Mouse (Mus musculus) retina, postnatal 1 day (tissue): Measurements from ENCODE around the gene Sestd1.

ENCODE experiments used
- DNase-seq: peaks from one replicate; pipeline ENCODE4 v3.0.0-alpha.2; 2012

Sestd1 gene

DNA sequence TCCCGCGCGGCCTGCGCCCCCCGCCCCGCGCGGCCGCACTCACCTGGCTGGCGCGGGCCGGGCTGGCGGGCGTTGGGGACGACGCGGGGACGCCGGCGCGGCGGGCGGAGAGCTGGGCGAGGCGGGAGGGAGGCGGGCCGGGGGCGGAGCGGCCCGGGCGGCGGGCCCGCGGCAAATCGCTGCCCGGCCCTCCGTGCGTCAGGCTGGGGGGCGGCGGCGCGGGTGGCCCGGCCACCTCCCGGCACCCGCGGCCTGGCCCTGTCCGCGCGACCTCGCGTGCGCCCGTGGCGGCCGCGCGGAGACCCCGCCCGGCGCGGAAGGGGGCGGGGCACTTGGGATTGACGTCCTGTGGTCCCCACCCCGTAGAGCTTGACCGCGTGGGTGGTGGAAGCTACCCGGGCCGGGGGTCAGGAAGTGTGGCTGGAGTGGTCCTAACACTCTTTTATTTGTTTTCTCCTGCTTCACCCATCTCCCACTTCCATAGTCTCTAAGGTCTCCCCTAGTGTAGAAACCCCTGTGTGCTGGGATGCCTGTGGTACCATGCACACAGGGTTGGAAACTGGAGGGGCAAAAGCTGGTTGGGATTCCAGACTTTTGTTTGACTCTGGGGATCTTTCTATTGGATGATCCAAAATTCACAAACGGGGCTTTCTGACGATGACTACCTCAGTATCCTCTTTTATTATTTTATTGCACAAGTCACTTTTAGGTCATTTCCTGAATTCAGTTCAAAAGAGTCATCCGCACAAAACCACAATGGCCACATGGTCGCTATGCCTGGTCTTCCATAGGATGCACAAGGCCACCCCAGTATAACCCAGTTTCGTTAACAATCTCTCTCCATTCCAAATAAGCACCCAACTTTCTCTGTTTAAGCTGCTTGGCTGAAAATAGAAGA, at the start of gene Sestd1:
Gene Sestd1 (minus strand): TSS at position 81 of the 898 bp plus-strand sequence.
- peak; percentile 84 for DNase-seq

GRCm38 (mm10) chr2:77327246-77327645, 46.9 kb upstream of the Sestd1 start:
- DNase-seq = no peak

DNA sequence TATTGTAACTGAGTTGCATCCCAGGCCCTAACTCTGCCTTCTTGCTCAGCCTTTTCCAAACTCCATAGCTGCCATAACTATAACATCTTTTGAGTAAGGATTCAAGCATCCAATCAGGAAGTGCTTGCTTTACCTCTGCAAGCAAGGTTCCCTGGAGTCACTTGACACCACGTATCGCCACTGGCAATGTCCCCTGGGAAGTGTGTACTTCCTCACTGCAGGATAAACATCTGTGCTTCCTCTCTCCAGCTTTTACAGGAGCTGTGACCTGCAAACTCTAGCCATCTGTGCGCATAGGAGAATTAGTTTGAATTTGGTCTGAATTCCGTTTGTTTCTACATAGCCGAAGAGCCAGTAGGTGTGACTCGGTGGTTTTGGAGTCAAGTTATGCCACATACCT, 43.3 kb upstream of the Sestd1 start:
- DNase-seq = no peak

- no peak for DNase-seq
Observed at GRCm38 (mm10) chr2:77323156-77323555, 42.8 kb upstream of the Sestd1 start.

DNA sequence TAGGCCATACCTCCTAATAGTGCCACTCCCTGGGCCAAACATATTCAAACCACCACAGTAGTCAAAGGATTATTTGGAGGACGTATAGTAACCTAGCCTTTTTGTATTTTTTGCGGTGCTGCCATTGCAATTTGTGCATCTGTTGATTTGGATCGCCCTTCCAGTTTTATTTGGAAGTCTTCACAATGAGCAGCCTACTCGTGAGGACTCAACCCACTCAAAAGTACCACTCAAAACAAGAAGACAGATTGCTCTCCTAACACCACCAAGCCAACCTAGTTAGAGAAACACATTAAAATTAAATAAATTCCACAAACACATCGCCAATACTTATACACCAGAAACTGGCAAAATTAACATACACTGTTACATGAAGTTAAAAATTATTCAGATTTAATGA, 38.8 kb upstream of the Sestd1 start:
- DNase-seq = no peak

DNA sequence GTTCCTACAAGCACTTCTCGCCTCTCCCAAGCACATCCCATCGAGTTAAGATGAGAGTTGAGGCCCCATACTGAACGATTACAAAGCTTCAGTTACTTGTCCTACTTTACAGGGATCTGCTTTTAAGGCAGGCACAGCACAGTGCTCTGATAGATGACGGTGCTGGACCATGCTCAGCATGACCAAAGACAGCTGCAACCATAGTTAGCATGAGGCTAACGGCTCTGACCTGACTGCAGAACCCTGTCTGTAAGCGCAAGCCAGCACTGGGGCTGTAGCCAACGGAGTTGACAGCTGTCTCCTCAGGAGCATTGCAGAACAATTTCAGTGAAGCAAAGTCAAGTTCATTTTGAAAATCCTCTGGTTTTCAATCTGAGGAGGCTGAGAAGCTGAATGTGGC, 36.6 kb upstream of the Sestd1 start:
- peak; percentile 63 for DNase-seq

DNA sequence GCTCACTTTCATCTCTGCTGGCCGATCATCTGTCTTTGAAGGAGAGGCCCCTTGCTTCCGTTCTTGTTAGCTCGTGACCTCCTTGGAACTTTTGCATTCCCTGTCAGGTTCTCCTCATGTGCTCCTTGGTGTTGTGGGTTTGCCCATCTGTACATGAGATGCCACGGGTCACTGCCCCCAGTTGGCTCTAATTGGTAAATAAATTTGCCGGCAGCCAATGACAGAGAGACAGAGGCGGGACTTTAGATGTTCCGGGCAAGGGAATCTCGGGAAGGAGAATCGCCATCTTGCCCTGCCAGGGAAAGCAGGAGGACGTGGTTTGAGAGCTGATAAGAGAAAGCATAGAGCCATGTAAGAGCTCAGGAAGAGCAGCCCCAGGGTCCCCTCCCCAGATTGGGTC, 33.5 kb upstream of the Sestd1 start:
- DNase-seq = no peak

DNA sequence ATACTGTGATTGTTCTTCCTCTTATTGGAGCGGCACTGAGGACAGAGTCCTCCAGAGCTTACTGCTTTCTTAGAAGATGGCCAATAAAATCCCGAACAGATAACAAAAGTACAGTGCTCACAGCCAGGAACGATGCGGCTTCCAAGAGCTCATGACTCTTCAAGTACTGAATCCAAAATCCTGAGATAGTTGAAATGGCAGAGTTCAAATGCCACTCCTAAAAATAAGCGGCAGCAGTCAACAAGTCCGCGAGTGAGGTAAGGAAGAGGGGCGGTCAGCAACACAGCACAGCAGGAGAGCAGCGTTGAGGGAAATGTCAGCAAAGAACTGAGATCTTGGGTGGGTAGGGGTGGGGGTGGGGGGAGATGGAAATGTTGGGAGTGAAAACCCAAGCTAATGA, 32.2 kb upstream of the Sestd1 start:
- DNase-seq = no peak

GRCm38 (mm10) chr2:77309313-77309712, 28.9 kb upstream of the Sestd1 start:
- peak; percentile 30 for DNase-seq

DNA sequence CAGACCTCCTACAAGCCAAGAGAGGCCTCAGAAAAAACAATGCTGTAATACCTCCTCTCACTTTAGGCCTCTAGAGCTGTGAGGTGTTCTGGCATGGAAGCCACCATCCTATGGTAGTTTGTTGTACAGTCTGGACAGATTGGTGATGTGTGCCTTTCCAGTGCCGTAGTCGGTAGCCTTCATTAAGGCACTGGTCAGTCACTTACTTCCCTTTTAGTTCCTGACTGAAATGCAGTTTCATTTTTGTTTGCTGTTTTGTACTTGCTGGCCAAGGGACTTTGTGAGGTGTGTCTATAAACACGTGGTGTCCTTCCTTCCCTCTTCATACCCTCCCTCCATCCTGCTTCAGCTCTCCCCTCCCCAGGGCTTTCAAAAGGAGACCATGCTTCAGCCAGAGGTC, 24.1 kb upstream of the Sestd1 start:
- no peak for DNase-seq

GRCm38 (mm10) chr2:77303716-77304115, 23.3 kb upstream of the Sestd1 start:
- DNase-seq = no peak

DNA sequence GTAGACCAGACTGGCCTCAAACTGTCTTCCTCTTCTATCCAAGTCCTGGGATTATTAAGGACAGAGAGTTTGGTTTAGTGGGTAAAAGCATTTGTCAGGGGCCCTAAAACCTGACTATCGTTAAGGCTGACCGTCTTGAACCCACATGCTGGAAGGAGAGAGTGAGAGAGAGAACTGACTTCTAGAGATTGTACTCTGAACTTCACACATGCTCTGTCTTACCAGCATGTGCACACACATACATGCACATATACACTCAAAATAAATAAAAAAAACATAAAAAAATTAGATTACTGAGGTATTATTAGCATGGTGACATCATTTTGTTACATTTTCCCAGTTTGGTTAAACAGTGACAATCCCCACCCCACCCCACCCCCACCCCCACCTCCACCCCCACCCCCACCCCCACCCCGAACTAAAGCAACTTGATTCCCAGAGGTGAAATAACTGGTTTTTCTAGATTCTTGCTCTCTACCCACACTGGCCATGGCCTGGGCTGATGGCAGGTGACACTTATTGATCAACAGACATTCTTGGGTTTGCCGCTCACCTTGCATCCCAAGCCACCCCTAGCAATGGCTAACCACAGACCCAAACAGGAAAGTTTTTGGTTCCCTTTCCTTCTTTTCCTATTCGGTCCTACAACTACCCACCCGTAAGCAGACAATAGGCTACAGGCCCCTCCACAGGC, 22.4 kb upstream of the Sestd1 start:
- no peak for DNase-seq

DNA sequence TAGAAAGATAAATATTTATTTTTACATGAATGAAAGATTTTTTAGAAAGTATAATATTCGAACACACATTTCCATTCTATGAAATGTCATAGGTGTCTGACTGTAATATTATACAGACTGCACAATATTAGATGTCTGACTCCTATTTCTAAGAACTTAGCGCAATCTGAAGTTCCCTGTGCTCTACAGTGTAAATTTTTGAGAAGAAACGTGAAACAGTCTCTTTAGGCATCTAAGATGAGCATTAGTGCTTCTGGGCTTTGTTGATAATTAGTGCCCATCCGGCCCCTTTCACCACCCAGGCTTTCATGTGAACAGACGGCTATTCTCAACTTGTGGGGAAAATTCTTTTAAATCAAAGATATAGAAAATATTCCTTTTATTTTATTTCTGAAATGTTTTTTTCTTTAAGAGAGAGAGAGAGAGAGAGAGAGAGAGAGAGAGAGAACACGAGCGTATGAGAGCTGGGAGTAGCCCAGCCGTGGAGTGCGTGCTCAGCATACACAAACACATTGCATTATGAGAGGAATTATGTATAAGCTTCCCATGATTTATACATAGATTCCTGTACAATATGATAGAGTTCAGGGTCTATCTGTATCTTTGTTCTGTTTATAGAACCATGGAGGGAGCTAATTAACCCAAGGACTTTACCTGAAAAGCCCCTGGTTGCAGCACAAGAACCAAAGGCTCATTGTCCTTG, 21.4 kb upstream of the Sestd1 start:
- no peak for DNase-seq

DNA sequence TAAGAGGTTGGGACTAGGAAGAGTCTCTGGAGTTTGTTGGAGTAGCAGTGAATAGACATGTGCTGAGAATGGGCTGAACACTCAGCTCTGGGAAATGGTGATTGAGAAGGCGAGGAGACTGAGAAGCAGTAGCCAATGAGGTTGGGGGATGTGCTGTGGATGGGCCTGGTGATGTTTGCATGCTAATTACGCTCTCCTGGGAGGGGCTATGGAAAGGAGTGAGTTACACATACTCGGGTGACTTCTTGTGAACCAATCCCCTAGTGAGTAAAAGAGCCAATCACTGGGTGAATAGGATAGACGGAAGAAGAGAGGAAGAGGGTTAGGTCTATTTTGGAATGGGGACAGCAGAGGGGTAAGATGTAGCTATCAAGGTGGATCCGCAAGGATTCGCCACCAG, 9.3 kb upstream of the Sestd1 start:
- DNase-seq = no peak

GRCm38 (mm10) chr2:77286755-77287154, 6.4 kb upstream of the Sestd1 start:
- no peak for DNase-seq

GRCm38 (mm10) chr2:77284281-77284899, 4.0 kb upstream of the Sestd1 start:
- DNase-seq = no peak

DNA sequence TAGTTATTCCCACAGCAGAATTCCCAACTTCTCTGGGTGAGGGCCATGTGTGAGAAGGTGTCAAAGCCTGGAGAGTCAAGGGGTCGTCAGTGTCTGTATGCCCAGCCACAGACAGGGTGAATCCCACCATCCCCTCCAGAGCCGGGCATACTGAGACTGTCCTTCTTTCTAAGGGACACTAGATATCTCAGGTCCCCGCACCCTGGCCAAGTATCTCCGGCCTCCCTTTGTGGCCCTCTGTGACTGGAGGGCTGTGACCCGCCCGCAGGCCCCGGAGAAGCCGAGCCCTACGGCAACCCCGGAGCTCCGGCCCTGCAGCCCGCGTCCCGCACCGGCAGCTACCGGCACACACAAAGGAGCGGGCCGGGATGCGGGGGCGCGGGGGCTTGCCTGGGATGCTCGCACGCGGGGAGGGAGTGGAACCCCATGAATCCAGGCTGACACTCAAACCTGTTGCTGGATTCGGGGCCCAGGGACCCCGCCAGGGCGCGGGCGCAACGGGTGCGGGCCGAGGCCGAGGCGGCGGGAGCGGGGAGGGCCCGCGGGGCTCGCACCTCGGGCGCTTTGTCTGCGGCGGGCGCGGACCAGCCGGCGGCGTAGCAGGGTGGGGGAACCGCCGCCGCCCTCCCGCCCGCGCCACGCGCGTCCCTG, 406 bp downstream of the Sestd1 start:
- DNase-seq = peak; percentile 62

DNA sequence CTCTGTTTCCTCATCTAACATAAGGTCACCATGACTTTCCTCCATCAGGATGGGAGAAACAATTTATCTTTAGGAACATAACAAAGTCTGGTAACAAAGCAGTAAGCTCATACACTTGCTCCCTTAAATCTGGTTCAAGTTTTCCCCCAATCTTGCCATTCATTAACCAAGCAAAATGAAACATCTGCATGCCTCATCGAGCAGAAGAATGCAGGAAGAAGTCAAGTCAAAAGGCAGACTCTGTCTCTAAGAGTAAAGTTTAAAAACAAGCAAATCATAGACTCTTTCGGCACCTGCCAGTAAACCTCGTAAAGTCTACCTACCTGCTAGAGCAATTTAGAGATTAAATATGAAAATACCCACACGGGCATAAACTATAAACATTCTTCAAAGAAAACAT, 3.1 kb downstream of the Sestd1 start:
- no peak for DNase-seq

GRCm38 (mm10) chr2:77275851-77276250, 4.5 kb downstream of the Sestd1 start:
- no peak for DNase-seq

DNA sequence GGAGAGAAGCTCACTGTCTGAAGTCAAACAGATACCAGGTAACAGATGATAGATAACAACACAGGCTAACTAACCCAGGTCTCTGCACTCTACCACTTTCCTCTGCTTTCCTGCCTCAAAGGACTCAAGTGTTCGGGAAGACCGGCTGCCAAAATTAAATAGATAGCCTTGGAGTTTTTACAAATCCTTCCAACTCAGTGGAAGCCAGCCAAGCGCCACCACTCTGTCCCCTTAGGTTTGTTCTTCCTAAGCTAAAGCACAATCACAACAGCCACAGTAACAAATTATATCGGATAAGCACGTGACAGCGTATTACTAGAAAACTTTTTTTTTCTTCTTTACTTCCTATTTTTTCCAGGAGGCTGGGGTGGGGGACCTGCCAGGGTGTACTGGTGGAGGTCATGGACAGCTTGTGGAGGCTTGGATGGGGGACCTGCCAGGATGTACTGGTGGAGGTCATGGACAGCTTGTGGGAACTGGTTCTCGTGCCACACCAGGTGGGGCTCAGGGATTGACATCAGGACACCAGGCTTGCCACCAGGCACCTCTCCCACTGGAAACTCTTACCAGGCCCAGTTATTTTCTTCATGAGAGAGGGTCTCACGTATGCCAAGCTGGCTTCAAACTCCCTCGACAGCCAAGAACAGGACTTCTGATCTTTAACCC, 5.3 kb downstream of the Sestd1 start:
- DNase-seq = no peak

GRCm38 (mm10) chr2:77272953-77273352, 7.4 kb downstream of the Sestd1 start:
- no peak for DNase-seq

DNA sequence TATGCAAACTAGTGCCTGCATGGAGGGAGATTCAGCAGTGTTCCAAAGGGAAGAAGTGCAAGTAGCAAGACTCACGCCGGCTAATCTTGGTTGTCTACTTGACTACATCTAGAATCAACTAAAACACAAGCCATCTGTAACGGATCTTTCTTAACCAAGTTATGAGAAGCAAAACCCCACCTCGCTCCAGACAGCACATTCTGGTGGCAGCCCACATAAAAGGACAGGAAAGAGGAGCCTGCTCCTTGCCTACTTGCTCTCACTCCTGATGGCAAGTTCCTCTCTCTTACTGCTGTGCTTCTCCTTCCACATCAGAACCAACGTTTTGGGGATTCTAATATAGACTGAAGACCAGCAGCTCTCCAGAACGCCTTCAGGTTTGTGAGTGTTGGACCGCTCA, 9.6 kb downstream of the Sestd1 start:
- no peak for DNase-seq
